Mouse (Mus musculus): ENCODE measurements around the gene Resf1. TPM values are rescaled to one million over a fixed set of nuclear protein-coding genes. Genes with fewer than 3 reads are reported as not detected.
"Not testable (repeated sequence)": the region's sequence is repeated elsewhere in the genome, so short reads cannot be mapped to it uniquely, and the experiment has no call there.

Resf1 gene
- total RNA-seq, 2 experiments from 2014 or later, result 20.9 to 24.8 TPM

- not testable (repeated sequence) for DNase-seq
Measured at GRCm38 (mm10) chr6:149348211-149348610, 39.0 kb downstream of the Resf1 start.

DNA sequence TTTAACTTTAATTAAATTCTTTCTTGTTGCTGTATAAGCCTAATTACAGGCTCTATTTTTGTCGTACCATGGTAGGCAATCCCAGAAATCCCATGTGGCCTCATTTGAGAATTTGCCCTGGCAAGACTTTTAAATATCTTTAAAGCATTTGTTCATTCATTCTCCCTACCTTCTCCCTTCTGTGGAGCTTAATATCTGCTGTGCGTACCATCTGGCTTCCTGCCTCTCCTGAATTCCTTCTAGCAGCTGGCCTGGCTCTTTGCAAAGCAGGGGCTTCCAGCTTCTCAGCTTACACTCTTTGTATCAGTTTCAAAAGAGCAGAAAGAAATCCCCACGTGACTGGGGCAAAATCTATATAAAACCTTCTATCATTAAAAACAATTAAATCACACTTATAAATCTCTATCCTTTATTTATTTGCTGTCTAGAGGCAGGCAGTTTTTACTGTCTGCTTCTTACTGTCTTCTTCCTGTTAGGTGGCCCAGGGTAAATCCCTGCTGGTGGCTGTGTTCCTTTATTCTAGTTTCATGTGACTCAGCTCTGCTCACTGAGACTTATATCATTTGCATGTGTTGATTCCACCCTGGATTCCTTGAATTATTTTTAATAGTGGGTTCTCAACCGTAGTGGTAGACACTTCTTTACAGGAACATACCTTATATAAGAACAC is 45.7 kb downstream of the Resf1 start:
- no peak for DNase-seq

GRCm38 (mm10) chr6:149355799-149356198 is 46.6 kb downstream of the Resf1 start:
- not testable (repeated sequence) for DNase-seq

DNA sequence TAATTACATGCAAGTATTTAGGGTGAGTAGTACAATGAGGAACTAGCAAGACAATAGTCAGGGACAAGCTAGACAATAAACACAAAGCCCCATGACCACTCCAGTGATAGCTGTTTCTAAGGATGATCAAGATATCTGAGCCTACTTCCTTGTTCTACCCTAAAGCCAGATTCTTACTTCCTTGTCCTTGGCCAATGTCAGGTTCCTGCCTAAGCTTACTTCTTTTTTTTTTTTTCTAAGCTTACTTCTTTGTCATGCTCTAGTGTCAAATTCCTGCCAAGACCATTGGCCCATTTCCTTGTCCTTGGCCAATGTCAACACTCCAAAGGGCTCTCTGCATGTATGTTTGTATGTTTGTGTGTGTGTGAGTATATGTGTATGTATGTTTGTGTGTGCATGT is 47.9 kb downstream of the Resf1 start:
- DNase-seq, result no peak

DNA sequence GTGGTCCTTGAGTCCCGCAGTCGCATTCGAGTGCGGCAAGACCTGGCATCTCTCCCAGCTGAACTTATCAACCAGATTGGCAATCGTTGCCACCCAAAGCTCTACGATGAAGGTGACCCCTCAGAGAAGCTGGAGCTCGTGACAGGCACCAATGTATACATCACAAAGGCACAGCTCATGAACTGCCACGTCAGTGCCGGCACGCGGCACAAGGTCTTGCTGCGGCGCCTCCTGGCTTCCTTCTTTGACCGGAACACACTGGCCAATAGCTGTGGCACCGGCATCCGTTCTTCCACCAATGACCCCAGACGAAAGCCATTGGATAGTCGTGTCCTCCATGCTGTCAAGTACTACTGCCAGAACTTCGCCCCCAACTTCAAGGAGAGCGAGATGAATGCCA is 53.3 kb downstream of the Resf1 start:
- DNase-seq, result not testable (repeated sequence)

DNA sequence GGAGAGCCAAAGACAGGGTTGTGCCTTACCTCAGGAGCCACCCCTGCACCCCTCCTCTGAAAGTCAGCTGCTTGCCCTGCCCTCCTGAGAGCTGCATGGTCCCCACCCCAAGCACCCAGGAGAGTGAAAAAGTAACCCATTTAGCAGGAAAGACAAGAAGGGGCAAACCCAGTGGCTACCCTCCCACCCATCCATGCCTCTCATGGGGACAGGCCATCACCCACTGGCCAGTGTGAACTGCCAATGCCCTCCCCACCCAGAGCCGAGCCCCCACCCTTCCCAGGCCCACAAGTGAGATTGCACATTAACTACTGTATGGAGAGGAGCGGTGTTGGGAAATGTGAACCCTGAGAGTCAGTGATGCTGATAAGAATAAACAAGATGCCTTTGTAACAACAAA is 56.8 kb downstream of the Resf1 start:
- DNase-seq, result not testable (repeated sequence)

GRCm38 (mm10) chr6:149366403-149366802 is 57.2 kb downstream of the Resf1 start:
- no peak for DNase-seq

GRCm38 (mm10) chr6:149374986-149375457 is 65.8 kb downstream of the Resf1 start:
- DNase-seq, result peak; percentile 80

DNA sequence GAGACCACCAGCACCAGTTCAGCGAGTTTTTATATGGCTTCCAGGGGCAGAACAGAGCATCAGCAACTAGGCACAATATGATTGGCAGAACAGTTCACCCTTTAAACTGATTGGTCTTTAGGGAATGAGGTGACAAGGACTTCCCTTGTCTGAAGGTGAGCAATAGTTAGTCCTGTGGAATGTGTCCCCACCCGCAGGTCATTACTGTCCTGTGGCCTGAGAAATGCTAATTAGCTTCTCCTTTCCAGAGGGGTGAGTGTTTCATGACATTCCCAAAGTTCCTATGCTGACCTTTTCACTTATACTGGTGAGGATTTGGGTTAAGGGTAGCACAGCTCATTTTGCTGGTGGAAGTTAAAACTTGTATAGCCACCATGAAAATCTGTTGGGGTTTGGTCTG is 74.3 kb downstream of the Resf1 start:
- no peak for DNase-seq

Other genes starting within 250 kb of the Resf1 start
- 10 to 100 TPM; 37.9 to 41.0 TPM for gene Dennd5b, start 207.7 kb upstream of the Resf1 start, total RNA-seq (2021)
- gene Gm10203, start 179.2 kb upstream of the Resf1 start, total RNA-seq (2021), result not detected
- 10 to 100 TPM; 12.2 to 15.7 TPM for gene Etfbkmt, start 169.6 kb upstream of the Resf1 start, total RNA-seq (2021)
- 10 to 100 TPM; 21.0 to 25.7 TPM for gene Amn1, start 120.7 kb upstream of the Resf1 start, total RNA-seq (2021)
- 1 to 10 TPM; 4.4 to 4.6 TPM for gene Bicd1, start 99.5 kb downstream of the Resf1 start, total RNA-seq (2021)